Mouse (Mus musculus): ENCODE results near the gene Cflar.
"Not testable (repeated sequence)": the region's sequence is repeated elsewhere in the genome, so short reads cannot be mapped to it uniquely, and the experiment has no call there.

The Cflar gene

GRCm38 (mm10) chr1:58798911-58799310 lies 87.6 kb downstream of the Cflar start:
- Histone ChIP-seq H3K27me3 (ENCODE audit: control insufficient read depth, insufficient read depth, low read length, poor library complexity, severe bottlenecking) (no peaks in the 10 kb centered on the region), H3K36me3 (ENCODE audit: control insufficient read depth, insufficient read depth, low read length, poor library complexity, severe bottlenecking) (peaks cover 7% of the 10 kb centered on the region; the same call in 1 of the 2 replicates)
- DNase-seq (ENCODE audit: low read depth, low spot score): no peak

GRCm38 (mm10) chr1:58800644-58801043 lies 89.3 kb downstream of the Cflar start:
- DNase-seq (ENCODE audit: low read depth, low spot score); H3K36me3 ChIP-seq (ENCODE audit: control insufficient read depth, insufficient read depth, low read length, poor library complexity, severe bottlenecking); H3K27me3 ChIP-seq (ENCODE audit: control insufficient read depth, insufficient read depth, low read length, poor library complexity, severe bottlenecking): not testable (repeated sequence)

DNA sequence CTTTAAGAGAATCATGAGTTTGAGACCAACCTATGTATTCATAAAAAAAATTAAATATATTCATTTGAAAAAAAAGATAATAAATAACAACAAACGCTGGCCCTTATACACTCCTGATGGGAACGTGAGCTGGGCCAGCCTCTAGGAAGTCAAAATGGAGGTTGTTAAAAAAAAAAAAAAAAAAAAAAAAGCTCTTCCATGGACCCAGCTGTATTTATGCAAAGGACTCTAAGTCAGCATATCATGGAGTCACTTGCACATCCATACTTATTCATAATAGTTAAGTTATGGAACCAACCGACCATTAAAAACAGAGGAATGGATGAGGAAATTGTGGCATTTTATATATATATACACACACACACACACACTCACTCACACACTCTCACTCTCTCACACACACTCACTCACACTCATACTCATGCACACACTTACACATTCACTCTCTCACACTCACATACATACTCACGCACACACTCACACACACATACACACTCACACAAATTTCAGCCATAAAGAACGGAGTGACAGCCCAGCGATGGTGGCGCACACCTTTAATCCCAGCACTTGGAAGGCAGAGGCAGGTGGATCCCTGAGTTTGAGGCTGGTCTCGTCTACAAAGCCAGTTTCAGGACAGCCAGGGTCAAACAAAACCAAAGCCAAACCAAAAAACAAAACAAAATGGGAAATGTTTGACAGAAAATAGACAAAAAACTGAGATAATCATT lies 90.4 kb downstream of the Cflar start:
- peak; percentile 26 for DNase-seq (ENCODE audit: low read depth, low spot score)
- peaks cover 7% of the 10 kb centered on the region; the same call in 1 of the 2 replicates for H3K36me3 ChIP-seq (ENCODE audit: control insufficient read depth, insufficient read depth, low read length, poor library complexity, severe bottlenecking)
- no peaks in the 10 kb centered on the region for H3K27me3 ChIP-seq (ENCODE audit: control insufficient read depth, insufficient read depth, low read length, poor library complexity, severe bottlenecking)

DNA sequence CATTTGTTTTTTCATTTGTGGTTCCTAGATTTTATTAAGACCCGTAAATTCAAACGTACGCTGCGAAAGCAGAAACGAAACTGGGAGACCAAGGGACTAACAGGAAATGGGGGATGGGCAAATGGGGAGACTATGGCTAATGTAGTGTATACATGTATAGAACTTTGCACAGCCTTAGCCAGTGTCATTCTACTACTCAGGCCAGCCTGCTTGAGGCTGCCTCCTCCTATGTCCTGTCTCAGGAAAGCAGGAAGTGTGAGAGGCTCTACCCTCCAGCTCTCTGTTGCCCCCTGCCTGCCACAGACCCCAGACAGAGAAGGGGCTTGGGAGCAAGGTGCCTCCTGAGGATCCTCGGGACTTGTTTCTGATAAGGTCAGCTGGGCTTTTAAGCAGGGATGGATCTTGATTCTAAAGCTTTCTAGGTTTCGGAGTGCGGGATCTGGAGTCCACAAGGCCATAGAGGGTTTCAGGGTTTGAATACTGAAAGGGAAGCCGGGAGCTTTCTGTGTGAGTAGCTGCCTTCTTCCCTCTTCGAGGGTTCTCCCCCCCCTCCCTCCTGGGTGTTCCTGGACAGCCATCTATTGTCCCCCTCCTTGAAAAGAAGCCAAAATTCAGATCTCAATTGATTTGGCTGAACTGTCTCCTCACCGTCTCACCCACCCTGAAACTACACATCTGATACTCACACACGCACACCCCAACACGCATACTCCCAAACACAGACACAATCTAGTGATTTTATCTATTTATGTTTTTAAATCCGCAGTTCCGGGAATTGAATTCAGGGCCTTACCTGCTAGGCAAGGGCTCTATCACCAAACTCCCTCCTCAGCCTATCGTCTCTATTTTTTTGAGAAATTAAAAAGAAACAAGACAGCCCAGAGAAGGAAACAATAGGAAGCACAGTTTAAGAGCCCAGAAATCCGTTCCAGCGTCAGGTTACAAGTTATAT lies 91.3 kb downstream of the Cflar start:
- Histone ChIP-seq H3K36me3 (ENCODE audit: control insufficient read depth, insufficient read depth, low read length, poor library complexity, severe bottlenecking) (peaks cover 7% of the 10 kb centered on the region; the same call in 1 of the 2 replicates), H3K27me3 (ENCODE audit: control insufficient read depth, insufficient read depth, low read length, poor library complexity, severe bottlenecking) (no peaks in the 10 kb centered on the region)
- peak; percentile 81 for DNase-seq (ENCODE audit: low read depth, low spot score)

GRCm38 (mm10) chr1:58803531-58803930 lies 92.2 kb downstream of the Cflar start:
- Histone ChIP-seq H3K36me3 (ENCODE audit: control insufficient read depth, insufficient read depth, low read length, poor library complexity, severe bottlenecking) (peaks cover 6% of the 10 kb centered on the region; the same call in 1 of the 2 replicates), H3K27me3 (ENCODE audit: control insufficient read depth, insufficient read depth, low read length, poor library complexity, severe bottlenecking) (no peaks in the 10 kb centered on the region)
- peak; percentile 36 for DNase-seq (ENCODE audit: low read depth, low spot score)

DNA sequence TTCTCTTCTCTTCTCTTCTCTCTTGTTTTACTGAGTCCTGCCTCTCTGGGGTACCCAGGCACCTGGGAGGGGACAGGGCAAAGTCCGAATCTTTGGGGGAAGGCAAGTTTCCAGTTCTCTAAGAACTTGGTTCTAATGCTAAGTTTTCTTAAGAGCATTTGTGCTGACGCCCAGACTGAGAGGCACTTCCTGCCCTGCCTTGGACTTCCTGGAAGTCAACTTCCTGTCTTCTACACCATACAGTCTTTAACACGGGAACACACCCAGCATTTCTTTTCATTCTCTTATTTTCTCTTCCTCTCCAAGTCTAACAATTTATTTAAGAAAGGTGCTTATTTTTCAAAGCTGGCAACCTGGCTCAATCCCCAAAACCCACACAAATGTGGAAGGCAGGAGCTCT lies 95.3 kb downstream of the Cflar start:
- Histone ChIP-seq H3K27me3 (ENCODE audit: control insufficient read depth, insufficient read depth, low read length, poor library complexity, severe bottlenecking) (no peaks in the 10 kb centered on the region), H3K36me3 (ENCODE audit: control insufficient read depth, insufficient read depth, low read length, poor library complexity, severe bottlenecking) (no peaks in the 10 kb centered on the region)
- peak; percentile 47 for DNase-seq (ENCODE audit: low read depth, low spot score)

Data from splenic B cell, adult 2 months (primary cell).